Mouse (Mus musculus): ENCODE results near the gene Pakap. TPM values are rescaled to one million over a fixed set of nuclear protein-coding genes. Genes with fewer than 3 reads are reported as not detected.

Pakap gene
- polyA plus RNA-seq, 1 experiment from 2014 or later, result 12.7 TPM

DNA sequence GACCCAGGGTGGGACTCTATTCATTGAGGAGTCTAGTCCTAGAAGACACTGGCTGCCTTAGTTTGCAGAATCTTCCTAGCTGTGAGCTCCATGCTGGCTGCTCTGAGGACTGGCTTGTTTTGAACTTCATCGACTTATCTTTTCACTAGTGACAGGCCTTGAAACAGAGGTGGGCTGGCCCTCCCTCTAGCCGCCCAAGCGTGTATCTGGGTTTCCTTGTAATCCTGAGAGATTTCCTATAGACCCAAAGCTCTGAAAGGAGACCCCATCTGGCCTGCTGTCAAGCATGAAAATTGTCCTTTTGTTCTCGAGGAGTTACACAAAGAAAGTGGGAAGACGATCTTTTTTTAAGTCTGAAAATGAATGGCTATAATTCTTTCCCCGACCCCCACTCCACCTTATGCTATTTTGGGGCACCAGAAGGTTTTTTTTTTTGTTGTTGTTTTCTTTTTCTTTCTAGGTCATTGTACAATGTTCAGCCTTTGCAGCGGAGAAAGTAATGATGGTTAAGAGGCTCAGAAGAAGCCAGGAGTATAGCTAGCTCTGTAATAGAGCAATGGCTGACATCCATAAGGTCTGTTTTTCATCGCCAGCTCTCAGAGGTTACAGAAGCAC is 256.8 kb downstream of the Pakap start:
- Histone ChIP-seq H3K9me3 (replicated peaks; ENCODE audit: control insufficient read depth, low read length, poor library complexity, severe bottlenecking) (no peaks in the 10 kb centered on the region), H3K4me1 (ENCODE audit: control insufficient read depth, insufficient read depth, low read length) (peaks cover 20% of the 10 kb centered on the region), H3K27me3 (ENCODE audit: control insufficient read depth, insufficient read depth, low read depth, low read length) (no peaks in the 10 kb centered on the region), H3K4me2 (ENCODE audit: low read length) (no peak overlapping the region), H3K9ac (ENCODE audit: low read depth, low read length) (no peak overlapping the region), H3K36me3 (ENCODE audit: control insufficient read depth, insufficient read depth, low read length) (no peaks in the 10 kb centered on the region), H3K4me3 (ENCODE audit: low read depth, low read length) (no peak overlapping the region), H3K27ac (ENCODE audit: low read length) (0 out of 2 replicates have a peak overlapping the region, but pooled peaks have one; percentile 10)
- ATAC-seq, result no peak
- WGBS, result 7% methylated on average over 8 of the region's 8 CpGs

DNA sequence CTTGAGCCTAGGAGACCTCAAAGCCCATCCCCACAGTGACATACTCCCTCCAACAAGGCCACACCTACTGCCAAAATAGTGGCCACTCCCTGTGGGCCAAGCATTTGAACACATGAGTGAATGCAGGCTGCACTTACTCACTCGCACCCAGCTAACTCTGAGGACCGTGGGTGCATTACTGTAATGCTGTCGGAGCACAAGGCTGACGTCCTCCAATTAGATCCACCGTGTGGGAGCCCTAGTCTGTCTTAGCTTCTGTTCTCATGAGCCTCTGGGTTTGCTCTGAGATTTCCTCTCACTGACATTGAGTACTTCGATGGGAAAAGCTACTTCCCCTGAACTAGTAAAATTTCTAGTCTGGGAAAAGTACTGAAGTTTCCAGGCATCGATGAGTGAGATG is 258.3 kb downstream of the Pakap start:
- no peaks in the 10 kb centered on the region for H3K9me3 ChIP-seq (replicated peaks; ENCODE audit: control insufficient read depth, low read length, poor library complexity, severe bottlenecking)
- 86% methylated on average over 7 of the region's 7 CpGs for WGBS
- no peak for ATAC-seq
- H3K27ac ChIP-seq (ENCODE audit: low read length), result no peak overlapping the region
- H3K27me3 ChIP-seq (ENCODE audit: control insufficient read depth, insufficient read depth, low read depth, low read length), result no peaks in the 10 kb centered on the region
- no peaks in the 10 kb centered on the region for H3K36me3 ChIP-seq (ENCODE audit: control insufficient read depth, insufficient read depth, low read length)
- H3K4me3 ChIP-seq (ENCODE audit: low read depth, low read length), result no peak overlapping the region
- no peak overlapping the region for H3K4me2 ChIP-seq (ENCODE audit: low read length)
- H3K4me1 ChIP-seq (ENCODE audit: control insufficient read depth, insufficient read depth, low read length), result peaks cover 20% of the 10 kb centered on the region
- no peak overlapping the region for H3K9ac ChIP-seq (ENCODE audit: low read depth, low read length)

GRCm38 (mm10) chr4:57829131-57829530 is 261.2 kb downstream of the Pakap start:
- WGBS, result 75% methylated on average over 9 of the region's 9 CpGs
- Histone ChIP-seq H3K9me3 (replicated peaks; ENCODE audit: control insufficient read depth, low read length, poor library complexity, severe bottlenecking) (no peaks in the 10 kb centered on the region), H3K27me3 (ENCODE audit: control insufficient read depth, insufficient read depth, low read depth, low read length) (no peaks in the 10 kb centered on the region), H3K4me1 (ENCODE audit: control insufficient read depth, insufficient read depth, low read length) (peaks cover 8% of the 10 kb centered on the region), H3K9ac (ENCODE audit: low read depth, low read length) (no peak overlapping the region), H3K36me3 (ENCODE audit: control insufficient read depth, insufficient read depth, low read length) (no peaks in the 10 kb centered on the region), H3K4me2 (ENCODE audit: low read length) (no peak overlapping the region), H3K27ac (ENCODE audit: low read length) (no peak overlapping the region), H3K4me3 (ENCODE audit: low read depth, low read length) (no peak overlapping the region)
- ATAC-seq, result no peak

GRCm38 (mm10) chr4:57829740-57830139 is 261.8 kb downstream of the Pakap start:
- no peaks in the 10 kb centered on the region for H3K27me3 ChIP-seq (ENCODE audit: control insufficient read depth, insufficient read depth, low read depth, low read length)
- peaks cover 2% of the 10 kb centered on the region for H3K4me1 ChIP-seq (ENCODE audit: control insufficient read depth, insufficient read depth, low read length)
- WGBS, result 57% methylated on average over 3 of the region's 3 CpGs
- ATAC-seq, result 0 out of 2 replicates have a peak, but pooled peaks have one; percentile 50
- no peaks in the 10 kb centered on the region for H3K36me3 ChIP-seq (ENCODE audit: control insufficient read depth, insufficient read depth, low read length)
- no peak overlapping the region for H3K9ac ChIP-seq (ENCODE audit: low read depth, low read length)
- 0 out of 2 replicates have a peak overlapping the region, but pooled peaks have one; percentile 10 for H3K27ac ChIP-seq (ENCODE audit: low read length)
- no peaks in the 10 kb centered on the region for H3K9me3 ChIP-seq (replicated peaks; ENCODE audit: control insufficient read depth, low read length, poor library complexity, severe bottlenecking)
- H3K4me3 ChIP-seq (ENCODE audit: low read depth, low read length), result no peak overlapping the region
- H3K4me2 ChIP-seq (ENCODE audit: low read length), result no peak overlapping the region

DNA sequence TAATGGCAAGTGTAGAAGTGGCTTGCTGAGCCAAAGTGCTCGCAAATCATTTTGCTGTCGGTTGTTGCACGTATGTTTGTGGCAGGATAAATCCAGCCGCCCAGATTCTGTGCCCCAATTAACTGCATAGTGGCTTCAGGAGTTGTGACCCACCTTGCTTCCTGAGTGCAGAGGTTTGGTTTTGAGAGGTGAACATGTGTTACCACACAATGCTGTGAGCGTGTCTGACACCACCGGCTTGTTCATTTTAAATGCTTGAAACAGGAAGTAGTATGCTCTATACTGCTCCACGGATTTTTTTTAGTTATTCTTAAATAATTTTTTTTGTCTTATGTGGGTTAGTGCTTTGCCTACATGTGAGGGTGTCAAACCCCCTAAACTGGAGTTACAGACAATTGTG is 264.3 kb downstream of the Pakap start:
- Histone ChIP-seq H3K27me3 (ENCODE audit: control insufficient read depth, insufficient read depth, low read depth, low read length) (no peaks in the 10 kb centered on the region), H3K9ac (ENCODE audit: low read depth, low read length) (no peak overlapping the region), H3K4me2 (ENCODE audit: low read length) (no peak overlapping the region), H3K36me3 (ENCODE audit: control insufficient read depth, insufficient read depth, low read length) (no peaks in the 10 kb centered on the region), H3K4me1 (ENCODE audit: control insufficient read depth, insufficient read depth, low read length) (no peaks in the 10 kb centered on the region), H3K27ac (ENCODE audit: low read length) (no peak overlapping the region), H3K9me3 (replicated peaks; ENCODE audit: control insufficient read depth, low read length, poor library complexity, severe bottlenecking) (no peaks in the 10 kb centered on the region), H3K4me3 (ENCODE audit: low read depth, low read length) (no peak overlapping the region)
- WGBS, result 69% methylated on average over 7 of the region's 7 CpGs
- no peak for ATAC-seq

DNA sequence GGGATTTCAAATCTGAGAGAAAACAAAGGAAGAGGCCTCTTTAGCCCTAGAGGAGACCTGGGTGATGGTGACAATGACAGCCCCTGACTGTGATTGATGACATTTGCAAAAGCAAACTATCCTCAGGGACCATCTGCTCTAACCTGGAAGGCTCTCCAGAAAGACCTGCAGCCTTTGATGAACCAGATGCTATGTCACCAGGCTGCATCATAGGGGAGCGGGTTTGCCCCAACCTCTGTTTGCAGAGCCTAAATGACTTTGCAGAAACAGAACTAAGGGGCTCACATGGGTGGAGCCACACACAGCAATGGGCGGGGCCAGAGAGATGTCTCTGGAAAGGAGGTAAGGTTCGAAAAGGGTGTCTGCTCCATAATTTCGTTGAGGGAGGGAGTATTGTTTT is 265.1 kb downstream of the Pakap start:
- H3K4me2 ChIP-seq (ENCODE audit: low read length), result no peak overlapping the region
- 84% methylated on average over 4 of the region's 4 CpGs for WGBS

GRCm38 (mm10) chr4:57834141-57834540 is 266.2 kb downstream of the Pakap start:
- Histone ChIP-seq H3K4me2 (ENCODE audit: low read length) (no peak overlapping the region), H3K9me3 (replicated peaks; ENCODE audit: control insufficient read depth, low read length, poor library complexity, severe bottlenecking) (no peaks in the 10 kb centered on the region), H3K4me3 (ENCODE audit: low read depth, low read length) (no peak overlapping the region), H3K4me1 (ENCODE audit: control insufficient read depth, insufficient read depth, low read length) (no peaks in the 10 kb centered on the region), H3K36me3 (ENCODE audit: control insufficient read depth, insufficient read depth, low read length) (no peaks in the 10 kb centered on the region), H3K9ac (ENCODE audit: low read depth, low read length) (no peak overlapping the region), H3K27ac (ENCODE audit: low read length) (no peak overlapping the region), H3K27me3 (ENCODE audit: control insufficient read depth, insufficient read depth, low read depth, low read length) (no peaks in the 10 kb centered on the region)
- ATAC-seq, result no peak
- WGBS, result 88% methylated on average over 4 of the region's 4 CpGs

More for the DNA sequence above, 265.1 kb downstream of the Pakap start:
- Histone ChIP-seq H3K36me3 (ENCODE audit: control insufficient read depth, insufficient read depth, low read length) (no peaks in the 10 kb centered on the region), H3K4me1 (ENCODE audit: control insufficient read depth, insufficient read depth, low read length) (no peaks in the 10 kb centered on the region), H3K27me3 (ENCODE audit: control insufficient read depth, insufficient read depth, low read depth, low read length) (no peaks in the 10 kb centered on the region), H3K9ac (ENCODE audit: low read depth, low read length) (no peak overlapping the region), H3K27ac (ENCODE audit: low read length) (no peak overlapping the region), H3K4me3 (ENCODE audit: low read depth, low read length) (no peak overlapping the region), H3K9me3 (replicated peaks; ENCODE audit: control insufficient read depth, low read length, poor library complexity, severe bottlenecking) (no peaks in the 10 kb centered on the region)
- ATAC-seq, result no peak

DNA sequence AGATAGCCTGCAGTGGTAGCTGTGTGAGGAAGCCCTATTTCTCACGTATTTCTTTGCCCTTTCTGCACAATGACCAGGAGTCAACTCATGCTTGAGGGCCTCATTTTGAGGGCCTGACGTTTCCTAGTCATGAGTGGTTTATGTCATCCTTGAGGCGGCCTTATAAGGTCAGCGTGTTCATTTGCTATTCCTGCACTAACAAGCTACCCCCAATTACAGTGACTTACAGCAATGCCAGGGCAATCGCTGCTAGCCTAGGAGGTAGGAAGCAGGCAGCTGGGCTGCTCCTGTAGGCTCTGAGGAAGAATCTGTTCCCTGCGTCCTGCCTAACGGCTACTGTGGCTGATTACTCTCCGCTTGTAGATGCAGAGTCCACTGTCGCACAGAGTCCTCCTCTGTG is 269.1 kb downstream of the Pakap start:
- Histone ChIP-seq H3K27ac (ENCODE audit: low read length) (no peak overlapping the region), H3K4me1 (ENCODE audit: control insufficient read depth, insufficient read depth, low read length) (no peaks in the 10 kb centered on the region), H3K4me3 (ENCODE audit: low read depth, low read length) (no peak overlapping the region), H3K9ac (ENCODE audit: low read depth, low read length) (no peak overlapping the region), H3K9me3 (replicated peaks; ENCODE audit: control insufficient read depth, low read length, poor library complexity, severe bottlenecking) (no peaks in the 10 kb centered on the region), H3K4me2 (ENCODE audit: low read length) (no peak overlapping the region), H3K36me3 (ENCODE audit: control insufficient read depth, insufficient read depth, low read length) (no peaks in the 10 kb centered on the region), H3K27me3 (ENCODE audit: control insufficient read depth, insufficient read depth, low read depth, low read length) (no peaks in the 10 kb centered on the region)
- no peak for ATAC-seq
- 67% methylated on average over 9 of the region's 9 CpGs for WGBS

DNA sequence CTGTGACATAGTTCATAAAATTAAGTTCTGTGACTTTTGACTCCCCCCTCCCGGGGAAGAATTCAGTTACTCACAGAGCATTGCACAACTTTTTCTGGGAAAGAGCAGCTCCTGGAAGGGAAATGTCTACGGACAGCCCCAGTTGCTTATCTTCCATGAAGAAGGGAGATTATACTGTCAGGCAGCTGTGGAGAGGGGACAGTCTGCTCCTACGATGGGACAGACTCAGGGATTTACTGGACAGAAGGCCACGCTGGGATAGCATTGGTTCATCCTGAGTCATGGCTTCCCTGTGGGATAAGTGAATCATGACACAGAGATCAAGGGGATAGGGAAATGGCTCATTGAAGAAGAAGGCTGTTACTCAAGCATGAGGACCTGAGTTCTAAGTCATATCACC is 271.4 kb downstream of the Pakap start:
- ATAC-seq, result no peak
- no peak overlapping the region for H3K4me3 ChIP-seq (ENCODE audit: low read depth, low read length)
- H3K27me3 ChIP-seq (ENCODE audit: control insufficient read depth, insufficient read depth, low read depth, low read length), result no peaks in the 10 kb centered on the region
- no peaks in the 10 kb centered on the region for H3K9me3 ChIP-seq (replicated peaks; ENCODE audit: control insufficient read depth, low read length, poor library complexity, severe bottlenecking)
- H3K4me2 ChIP-seq (ENCODE audit: low read length), result no peak overlapping the region
- no peak overlapping the region for H3K9ac ChIP-seq (ENCODE audit: low read depth, low read length)
- H3K36me3 ChIP-seq (ENCODE audit: control insufficient read depth, insufficient read depth, low read length), result no peaks in the 10 kb centered on the region
- H3K27ac ChIP-seq (ENCODE audit: low read length), result no peak overlapping the region
- 73% methylated on average over 4 of the region's 4 CpGs for WGBS
- H3K4me1 ChIP-seq (ENCODE audit: control insufficient read depth, insufficient read depth, low read length), result no peaks in the 10 kb centered on the region
